Mouse (Mus musculus): ENCODE measurements at regions not wholly inside any gene's neighbourhood (a gene's known extent, or its start where the extent isn't known, plus 50 kb on each side); places are given as distances from the start of the nearest gene placed in this dataset.

DNA sequence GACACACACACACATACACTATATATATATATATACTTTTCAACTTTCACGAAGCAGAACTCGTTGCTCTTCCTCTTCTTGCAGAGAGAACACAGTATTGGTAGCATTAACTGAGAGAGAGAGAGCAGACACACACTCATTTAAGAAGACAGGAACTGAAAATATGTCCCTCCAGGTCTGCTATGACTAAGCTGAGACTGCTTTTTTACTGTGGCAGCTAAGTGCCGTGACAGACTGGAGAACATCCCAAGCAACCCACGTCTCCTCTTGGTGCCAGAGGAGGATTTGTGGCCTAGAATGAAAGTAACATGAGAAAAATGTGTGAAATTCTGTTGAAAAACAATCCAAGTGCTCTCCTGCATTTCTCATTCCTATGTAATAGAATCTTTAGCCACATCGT, 159.9 kb upstream of the Tmco5 start:
- no peak overlapping the region for H3K4me2 ChIP-seq (replicated peaks)
- no peaks in the 10 kb centered on the region for H3K4me1 ChIP-seq
- no peak for ATAC-seq (ENCODE audit: low FRiP score, low read depth)
- WGBS = 86% methylated on average over 5 of the region's 5 CpGs
- no peaks in the 10 kb centered on the region for H3K9me3 ChIP-seq
- no peaks in the 10 kb centered on the region for H3K36me3 ChIP-seq
- no peak overlapping the region for H3K4me3 ChIP-seq
- H3K9ac ChIP-seq = no peak overlapping the region
- H3K27ac ChIP-seq = no peak overlapping the region
- H3K27me3 ChIP-seq (replicated peaks) = no peaks in the 10 kb centered on the region

DNA sequence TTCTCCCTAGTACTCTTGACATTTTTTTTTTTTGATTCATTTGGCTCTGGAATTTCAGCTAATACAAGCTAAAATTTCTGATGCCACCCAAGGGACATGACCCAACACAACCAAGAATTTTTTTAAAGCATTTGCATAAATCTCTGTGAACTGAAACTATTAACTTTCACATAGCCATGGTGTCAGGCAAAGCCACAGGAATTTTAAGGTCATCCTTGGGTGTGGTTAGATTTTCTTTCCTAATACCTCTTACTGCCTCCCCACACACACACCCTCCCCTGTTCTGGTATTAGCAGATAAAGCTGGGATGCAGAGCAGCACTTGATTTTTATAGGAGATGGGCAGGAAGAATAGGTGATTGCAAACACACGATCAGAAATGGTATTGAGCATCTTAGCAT, 150.9 kb upstream of the Tmco5 start:
- 77% methylated on average over 1 of the region's 1 CpGs for WGBS
- ATAC-seq (ENCODE audit: low FRiP score, low read depth) = no peak
- Histone ChIP-seq H3K27me3 (replicated peaks) (no peaks in the 10 kb centered on the region), H3K9me3 (no peaks in the 10 kb centered on the region), H3K4me3 (no peak overlapping the region), H3K4me1 (no peaks in the 10 kb centered on the region), H3K4me2 (replicated peaks) (no peak overlapping the region), H3K36me3 (no peaks in the 10 kb centered on the region), H3K9ac (no peak overlapping the region), H3K27ac (no peak overlapping the region)

DNA sequence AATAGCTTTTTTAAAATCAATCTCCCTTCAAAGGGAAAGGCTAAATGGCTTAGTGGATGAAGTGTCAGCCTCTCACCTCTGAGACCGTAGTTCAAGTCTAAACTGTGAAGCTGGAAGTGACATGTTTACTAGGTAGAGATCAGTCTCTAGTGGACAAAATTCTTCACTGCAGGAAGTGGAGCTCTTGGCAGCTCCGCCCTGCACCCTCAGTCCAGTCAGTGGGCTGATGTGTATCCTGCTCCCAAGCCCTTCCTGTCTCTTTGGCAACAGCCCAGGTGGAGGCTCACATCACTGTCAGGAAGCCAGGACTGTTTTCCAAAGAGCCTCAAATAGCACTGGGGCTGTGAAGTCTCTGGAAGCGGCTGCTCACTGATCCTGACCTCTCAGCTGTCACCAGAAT, 142.8 kb upstream of the Tmco5 start:
- no peaks in the 10 kb centered on the region for H3K27me3 ChIP-seq (replicated peaks)
- no peaks in the 10 kb centered on the region for H3K4me1 ChIP-seq
- no peak overlapping the region for H3K4me2 ChIP-seq (replicated peaks)
- H3K27ac ChIP-seq = no peak overlapping the region
- WGBS = 42% methylated on average over 3 of the region's 3 CpGs
- H3K9me3 ChIP-seq = no peaks in the 10 kb centered on the region
- ATAC-seq (ENCODE audit: low FRiP score, low read depth) = no peak
- no peaks in the 10 kb centered on the region for H3K36me3 ChIP-seq
- H3K9ac ChIP-seq = no peak overlapping the region
- no peak overlapping the region for H3K4me3 ChIP-seq

DNA sequence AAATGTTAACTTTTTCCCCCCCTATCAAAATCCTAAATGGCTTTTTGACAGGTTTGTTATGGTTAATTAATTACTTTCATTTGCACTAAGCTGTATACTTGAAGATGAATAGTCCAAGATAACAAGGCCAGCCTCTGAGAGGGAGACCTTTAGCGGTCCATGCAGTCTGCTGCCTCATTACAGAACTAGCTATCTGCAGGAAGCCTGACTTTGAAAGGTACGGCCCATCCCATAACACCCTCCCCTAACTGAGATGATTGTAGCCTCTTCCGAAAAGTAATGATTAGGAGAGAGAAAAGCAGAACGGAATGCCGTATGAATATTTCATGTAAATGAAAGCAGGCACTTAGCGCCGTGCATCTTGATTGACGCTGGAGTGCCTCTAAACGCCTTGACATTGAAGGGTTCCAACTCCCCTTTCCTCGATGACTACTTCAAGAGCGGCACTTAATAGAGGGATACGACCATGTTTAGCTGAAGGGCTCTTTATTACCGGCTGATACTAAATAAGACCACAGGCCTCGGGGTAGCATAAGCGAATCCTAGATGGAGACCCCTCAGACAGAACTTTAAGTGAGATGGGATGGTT, 109.9 kb upstream of the Tmco5 start:
- no peaks in the 10 kb centered on the region for H3K4me1 ChIP-seq
- H3K36me3 ChIP-seq = no peaks in the 10 kb centered on the region
- H3K27ac ChIP-seq = no peak overlapping the region
- no peaks in the 10 kb centered on the region for H3K27me3 ChIP-seq (replicated peaks)
- H3K4me2 ChIP-seq (replicated peaks) = no peak overlapping the region
- no peak overlapping the region for H3K9ac ChIP-seq
- no peak overlapping the region for H3K4me3 ChIP-seq
- ATAC-seq (ENCODE audit: low FRiP score, low read depth) = no peak
- WGBS = 72% methylated on average over 15 of the region's 15 CpGs
- no peaks in the 10 kb centered on the region for H3K9me3 ChIP-seq

DNA sequence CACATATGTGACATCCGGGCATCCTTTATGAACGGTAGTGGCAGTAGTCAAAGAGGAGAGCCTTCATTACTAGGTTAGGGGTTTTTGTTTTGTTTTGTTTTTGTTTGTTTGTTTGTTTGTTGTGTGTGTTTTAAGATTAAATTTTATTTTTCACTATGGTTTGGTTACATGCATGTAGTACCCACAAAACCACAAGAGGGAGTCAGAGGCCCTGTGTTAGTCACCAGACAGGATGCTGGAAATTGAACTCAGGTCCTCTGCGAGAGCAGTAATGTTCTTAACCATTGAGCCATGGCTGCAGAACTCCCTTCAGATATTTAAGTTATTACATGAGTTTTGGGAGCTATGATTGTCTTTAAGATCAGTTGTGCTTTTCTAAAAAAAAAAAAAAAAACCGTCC, 109.3 kb upstream of the Tmco5 start:
- ATAC-seq (ENCODE audit: low FRiP score, low read depth) = no peak
- H3K27me3 ChIP-seq (replicated peaks) = no peaks in the 10 kb centered on the region
- 78% methylated on average over 4 of the region's 4 CpGs for WGBS

DNA sequence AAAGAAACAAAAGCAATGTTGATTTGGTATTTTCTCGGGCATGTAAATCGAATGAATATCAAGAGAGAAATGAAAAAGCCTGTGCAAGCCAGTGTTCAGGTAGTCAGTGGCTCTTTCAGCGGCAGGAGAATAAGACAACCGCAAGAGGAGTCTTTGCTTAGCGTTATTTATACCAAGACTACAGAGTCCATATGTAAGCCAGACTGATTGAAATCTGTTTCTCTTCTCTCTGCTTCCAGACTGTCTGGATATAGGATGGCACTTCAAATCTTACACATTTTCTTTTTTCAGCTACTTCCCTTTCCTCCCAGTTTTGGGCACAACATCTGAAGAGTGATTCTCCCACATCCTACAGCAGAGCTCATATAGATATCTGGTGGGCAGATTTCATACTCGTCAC, 105.9 kb upstream of the Tmco5 start:
- no peak for ATAC-seq (ENCODE audit: low FRiP score, low read depth)
- 91% methylated on average over 6 of the region's 6 CpGs for WGBS
- H3K27ac ChIP-seq = no peak overlapping the region
- no peak overlapping the region for H3K4me3 ChIP-seq
- no peaks in the 10 kb centered on the region for H3K27me3 ChIP-seq (replicated peaks)
- H3K9me3 ChIP-seq = no peaks in the 10 kb centered on the region
- no peak overlapping the region for H3K4me2 ChIP-seq (replicated peaks)
- H3K4me1 ChIP-seq = no peaks in the 10 kb centered on the region
- no peak overlapping the region for H3K9ac ChIP-seq
- H3K36me3 ChIP-seq = no peaks in the 10 kb centered on the region

More for the DNA sequence above, 109.3 kb upstream of the Tmco5 start:
- no peak overlapping the region for H3K4me3 ChIP-seq
- no peak overlapping the region for H3K27ac ChIP-seq
- H3K4me1 ChIP-seq = no peaks in the 10 kb centered on the region
- H3K9me3 ChIP-seq = no peaks in the 10 kb centered on the region
- no peaks in the 10 kb centered on the region for H3K36me3 ChIP-seq
- no peak overlapping the region for H3K9ac ChIP-seq
- H3K4me2 ChIP-seq (replicated peaks) = no peak overlapping the region

DNA sequence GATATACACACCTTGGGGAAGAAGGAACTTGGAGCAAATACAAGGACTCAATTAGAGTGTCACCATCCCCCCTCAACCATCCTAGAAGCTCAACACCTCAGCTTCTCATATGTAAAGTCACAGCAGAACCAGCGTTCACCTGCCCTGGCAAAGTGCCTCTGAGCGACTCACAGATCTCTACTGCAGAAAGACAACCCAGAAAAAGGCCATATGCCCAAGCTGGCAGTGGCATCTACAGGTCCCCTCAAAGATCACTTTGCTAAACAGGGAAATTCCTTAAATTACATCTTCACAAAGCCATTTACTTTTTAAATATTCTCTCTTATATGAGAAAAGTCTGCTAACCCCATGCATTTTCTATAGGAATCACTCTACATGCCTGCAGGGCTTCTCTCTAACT, 78.3 kb upstream of the Tmco5 start:
- Histone ChIP-seq H3K9me3 (no peaks in the 10 kb centered on the region), H3K4me3 (no peak overlapping the region), H3K4me2 (replicated peaks) (no peak overlapping the region), H3K27me3 (replicated peaks) (no peaks in the 10 kb centered on the region), H3K36me3 (no peaks in the 10 kb centered on the region), H3K27ac (no peak overlapping the region), H3K9ac (no peak overlapping the region), H3K4me1 (no peaks in the 10 kb centered on the region)
- 89% methylated on average over 2 of the region's 2 CpGs for WGBS
- no peak for ATAC-seq (ENCODE audit: low FRiP score, low read depth)

DNA sequence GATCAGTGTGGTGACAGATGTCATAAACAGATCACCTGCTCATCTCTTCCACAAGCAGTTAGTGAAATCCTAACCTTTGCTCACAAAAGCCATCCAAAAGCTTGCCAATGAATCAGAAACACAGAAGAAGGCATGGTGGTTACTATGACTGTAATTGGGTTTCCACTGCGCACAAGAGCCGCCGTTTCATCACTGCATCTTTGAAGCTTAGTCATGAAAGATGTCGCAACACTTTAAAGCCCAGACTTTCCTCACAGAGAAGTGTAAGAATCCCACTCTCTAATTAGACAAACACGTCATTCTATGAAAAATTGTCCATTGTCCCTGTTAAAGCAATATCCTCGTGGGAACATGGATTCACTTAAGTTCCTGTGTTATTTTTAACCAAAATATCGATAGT, 76.9 kb upstream of the Tmco5 start:
- no peak for ATAC-seq (ENCODE audit: low FRiP score, low read depth)
- Histone ChIP-seq H3K27me3 (replicated peaks) (no peaks in the 10 kb centered on the region), H3K27ac (no peak overlapping the region), H3K9me3 (no peaks in the 10 kb centered on the region), H3K4me3 (no peak overlapping the region), H3K4me1 (no peaks in the 10 kb centered on the region), H3K9ac (no peak overlapping the region), H3K36me3 (no peaks in the 10 kb centered on the region), H3K4me2 (replicated peaks) (no peak overlapping the region)
- WGBS = 91% methylated on average over 7 of the region's 7 CpGs

DNA sequence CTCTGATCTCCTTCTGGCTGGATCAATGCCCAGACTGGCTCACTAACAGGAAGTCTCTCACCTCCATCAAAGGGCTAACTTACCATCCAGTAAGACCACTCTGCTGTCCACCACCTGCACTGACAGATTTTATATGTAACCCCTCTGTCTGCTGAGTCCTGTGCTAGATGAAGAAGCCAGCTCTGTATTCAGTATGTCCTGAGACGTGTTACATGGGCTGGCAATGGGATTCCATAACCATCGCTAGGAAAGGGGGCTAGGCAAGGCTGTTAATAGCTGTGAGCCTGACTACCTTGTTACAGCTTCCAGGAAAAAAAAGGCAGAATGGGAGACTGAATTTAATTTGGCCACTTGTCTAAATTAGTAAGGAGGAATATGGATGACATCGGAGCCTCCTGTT, 71.3 kb upstream of the Tmco5 start:
- H3K4me3 ChIP-seq = no peak overlapping the region
- no peaks in the 10 kb centered on the region for H3K27me3 ChIP-seq (replicated peaks)
- H3K27ac ChIP-seq = no peak overlapping the region
- ATAC-seq (ENCODE audit: low FRiP score, low read depth) = no peak
- 85% methylated on average over 3 of the region's 3 CpGs for WGBS
- no peak overlapping the region for H3K4me2 ChIP-seq (replicated peaks)
- no peaks in the 10 kb centered on the region for H3K4me1 ChIP-seq
- H3K9ac ChIP-seq = no peak overlapping the region
- no peaks in the 10 kb centered on the region for H3K9me3 ChIP-seq
- no peaks in the 10 kb centered on the region for H3K36me3 ChIP-seq

DNA sequence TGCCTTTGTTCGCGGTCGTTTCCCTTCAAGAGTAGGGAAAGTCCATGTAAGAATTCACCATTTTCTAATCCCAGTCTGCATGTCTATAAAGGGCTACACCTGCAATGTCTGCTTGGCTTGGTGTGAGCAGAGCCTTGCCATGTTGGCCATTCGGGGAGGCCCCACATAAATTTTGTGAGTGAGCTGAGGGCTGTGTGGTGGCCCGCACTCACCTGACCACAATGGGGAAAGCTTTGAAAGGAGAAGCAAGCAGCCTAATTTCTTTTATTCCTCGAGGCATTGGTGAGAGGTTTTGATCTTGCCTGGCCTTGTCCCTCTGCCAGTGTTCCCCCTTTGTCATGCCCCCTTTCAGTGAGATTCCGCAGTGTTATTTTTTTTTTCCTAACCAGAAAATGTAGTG, 70.9 kb upstream of the Tmco5 start:
- H3K36me3 ChIP-seq = no peaks in the 10 kb centered on the region
- H3K27ac ChIP-seq = no peak overlapping the region
- no peaks in the 10 kb centered on the region for H3K4me1 ChIP-seq
- no peak overlapping the region for H3K9ac ChIP-seq
- no peak overlapping the region for H3K4me3 ChIP-seq
- no peaks in the 10 kb centered on the region for H3K9me3 ChIP-seq
- no peaks in the 10 kb centered on the region for H3K27me3 ChIP-seq (replicated peaks)
- no peak for ATAC-seq (ENCODE audit: low FRiP score, low read depth)
- 80% methylated on average over 7 of the region's 7 CpGs for whole genome bisulfite sequencing
- no peak overlapping the region for H3K4me2 ChIP-seq (replicated peaks)

DNA sequence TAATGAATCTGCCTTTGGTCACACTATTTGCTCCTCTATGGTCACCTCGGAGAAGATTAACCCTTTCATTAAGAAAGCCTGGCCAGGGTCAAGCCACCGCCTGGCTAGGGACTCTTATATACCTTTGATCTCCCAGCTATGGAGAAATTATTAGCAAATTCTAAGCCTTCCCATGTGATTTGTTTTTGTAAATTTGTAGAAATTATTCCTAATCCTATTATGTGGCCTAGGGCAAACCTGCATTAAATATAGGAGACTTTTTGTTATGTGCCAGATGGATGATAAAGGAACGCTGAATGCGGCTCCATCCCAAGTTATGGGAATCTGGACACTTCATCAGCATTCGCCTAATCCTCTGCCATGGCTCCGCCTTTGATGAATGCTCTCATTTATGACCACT, 70.4 kb upstream of the Tmco5 start:
- no peak for ATAC-seq (ENCODE audit: low FRiP score, low read depth)
- Histone ChIP-seq H3K4me1 (no peaks in the 10 kb centered on the region), H3K9me3 (no peaks in the 10 kb centered on the region), H3K27me3 (replicated peaks) (no peaks in the 10 kb centered on the region), H3K4me2 (replicated peaks) (no peak overlapping the region), H3K4me3 (no peak overlapping the region), H3K9ac (no peak overlapping the region), H3K27ac (no peak overlapping the region), H3K36me3 (no peaks in the 10 kb centered on the region)
- WGBS = 80% methylated on average over 6 of the region's 6 CpGs

DNA sequence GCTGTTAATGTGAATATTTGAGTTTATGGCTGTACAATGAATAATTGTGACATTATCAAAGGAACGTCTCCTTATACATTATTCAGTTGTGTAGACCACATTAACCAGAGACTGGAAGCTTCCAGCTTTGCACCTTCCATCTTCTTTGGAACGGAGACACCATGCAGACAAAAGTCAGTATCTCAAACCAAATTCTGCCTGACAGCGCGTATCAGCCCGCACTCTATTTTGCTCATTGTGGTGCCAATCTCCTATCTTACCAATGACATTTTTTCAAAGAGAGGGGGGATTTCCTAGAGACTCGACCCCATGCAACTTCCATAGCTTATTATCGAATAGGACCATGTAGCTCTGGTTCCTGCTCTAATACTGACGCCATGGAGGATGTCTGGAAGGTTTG, 69.9 kb upstream of the Tmco5 start:
- no peaks in the 10 kb centered on the region for H3K4me1 ChIP-seq
- H3K9me3 ChIP-seq = no peaks in the 10 kb centered on the region
- H3K36me3 ChIP-seq = no peaks in the 10 kb centered on the region
- no peak overlapping the region for H3K4me2 ChIP-seq (replicated peaks)
- 89% methylated on average over 8 of the region's 8 CpGs for whole genome bisulfite sequencing
- H3K27me3 ChIP-seq (replicated peaks) = no peaks in the 10 kb centered on the region
- ATAC-seq (ENCODE audit: low FRiP score, low read depth) = no peak
- H3K27ac ChIP-seq = no peak overlapping the region
- no peak overlapping the region for H3K4me3 ChIP-seq
- H3K9ac ChIP-seq = no peak overlapping the region

DNA sequence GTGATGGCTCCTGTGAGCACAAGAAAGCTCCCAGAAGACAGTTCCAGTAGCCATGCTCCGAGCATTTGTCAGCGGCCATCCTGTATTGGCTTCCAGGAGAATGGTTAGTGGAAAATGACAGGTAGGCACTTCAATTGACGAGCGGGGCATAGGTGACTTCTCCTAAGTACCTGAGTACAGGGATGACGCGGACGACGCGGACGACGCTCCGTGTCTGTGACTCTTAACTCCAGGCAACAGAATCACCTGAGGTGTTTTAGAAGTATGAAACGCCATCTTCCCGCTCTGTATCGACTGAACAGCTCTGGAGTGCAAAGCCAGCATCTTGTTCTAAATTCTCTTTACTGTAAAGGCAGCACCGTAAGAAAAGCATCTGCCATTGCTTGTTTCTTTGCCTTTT, 68.4 kb upstream of the Tmco5 start:
- Histone ChIP-seq H3K27ac (no peak overlapping the region), H3K4me3 (no peak overlapping the region), H3K4me1 (no peaks in the 10 kb centered on the region), H3K4me2 (replicated peaks) (no peak overlapping the region), H3K9ac (no peak overlapping the region), H3K9me3 (no peaks in the 10 kb centered on the region), H3K36me3 (no peaks in the 10 kb centered on the region), H3K27me3 (replicated peaks) (no peaks in the 10 kb centered on the region)
- ATAC-seq (ENCODE audit: low FRiP score, low read depth) = no peak
- 96% methylated on average over 16 of the region's 16 CpGs for WGBS
